Mouse (Mus musculus): ENCODE data around the gene Kmo. TPM values are rescaled to one million over a fixed set of nuclear protein-coding genes. Genes with fewer than 3 reads are reported as not detected.

Kmo gene
- under 1 TPM; 0.25 to 0.28 TPM for total RNA-seq (2021)
- long read RNA-seq, experiment 1: 0 reads
- long read RNA-seq, experiment 2, partial matches to known transcripts: 0 of 1 reads
- long read RNA-seq, experiment 2, other reads (novel, unspliced or antisense): 1 of 1 reads

DNA sequence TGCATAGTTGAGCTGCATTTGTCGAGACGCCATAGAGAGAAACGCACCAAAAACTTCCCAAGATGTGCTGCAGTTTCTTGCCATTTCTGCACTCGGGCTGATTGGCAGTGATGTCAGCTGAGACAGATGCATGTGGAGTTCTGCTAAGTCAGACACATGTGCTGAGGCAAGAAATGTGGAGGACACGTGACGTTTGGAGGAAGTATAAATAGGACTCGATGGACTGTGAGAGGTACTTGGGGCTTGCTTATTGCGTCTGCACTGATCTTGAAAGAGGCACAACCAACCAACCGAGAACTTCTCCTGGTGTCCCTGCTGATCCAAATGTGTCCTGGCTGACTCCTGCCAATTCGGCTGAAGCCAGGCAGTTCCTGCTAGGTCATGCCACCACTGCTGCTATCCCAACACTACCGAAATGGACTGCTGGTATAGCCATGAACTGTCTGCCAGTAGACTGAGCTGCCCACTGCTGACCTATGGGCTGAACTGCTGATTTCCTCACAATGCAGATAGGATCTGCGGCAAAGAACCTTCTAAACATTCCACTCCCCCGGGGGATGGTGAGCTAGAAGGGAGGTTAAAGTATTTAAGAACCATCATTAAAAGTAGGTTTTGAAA is at the start of gene Kmo:
Gene Kmo (plus strand): TSS at position 568 of the 618 bp plus-strand sequence.
- no peak for DNase-seq

DNA sequence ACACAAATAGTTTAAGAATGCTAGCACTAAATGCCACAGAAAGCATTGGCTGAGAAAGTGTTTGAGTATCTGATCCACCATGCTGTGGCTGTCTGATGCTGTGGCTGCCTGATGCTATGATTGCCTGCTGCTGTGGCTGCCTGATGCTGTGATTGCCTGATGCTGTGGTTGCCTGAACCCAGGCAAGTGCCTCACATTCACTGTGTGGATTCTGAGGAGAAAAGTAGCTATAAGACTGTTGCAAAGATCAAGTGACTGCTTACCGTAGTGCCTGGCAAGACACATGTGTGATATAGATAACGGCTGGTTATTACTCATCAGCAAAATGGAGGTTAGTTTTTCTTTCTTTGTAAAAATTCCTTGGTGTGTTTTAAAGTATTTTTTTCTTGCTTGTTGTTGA is 46.1 kb upstream of the Kmo start:
- DNase-seq: no peak

DNA sequence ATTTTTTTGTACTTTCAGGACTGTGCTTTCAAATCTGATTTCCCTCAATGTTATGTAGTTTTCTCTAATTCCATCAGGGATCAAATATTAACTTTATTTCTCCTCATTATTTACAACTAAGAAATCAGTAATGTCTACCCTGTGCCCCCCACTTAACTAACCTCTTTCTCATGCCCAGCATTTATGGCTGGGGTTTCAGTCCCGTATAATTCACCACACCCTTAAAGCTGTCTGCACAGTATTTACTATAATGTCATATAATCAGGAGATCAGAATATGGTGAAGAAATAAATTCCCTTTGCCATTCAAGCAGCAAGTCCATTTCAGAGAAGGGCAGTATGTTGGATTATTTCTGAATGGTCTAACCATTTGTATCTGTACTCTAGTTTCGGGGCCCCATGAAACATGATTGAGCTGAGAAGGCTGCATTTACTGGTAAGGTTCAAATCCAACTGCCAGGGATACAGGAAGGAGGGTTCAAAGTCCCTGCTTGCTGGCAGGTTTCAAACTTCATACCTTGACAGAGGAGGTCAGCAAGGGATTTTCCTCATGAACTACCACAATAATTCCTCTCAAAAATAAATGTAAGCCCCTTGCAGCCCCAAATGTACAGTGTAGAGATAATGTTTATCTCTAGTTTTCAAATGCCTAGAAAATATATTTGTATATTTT is 41.6 kb upstream of the Kmo start:
- DNase-seq: no peak

DNA sequence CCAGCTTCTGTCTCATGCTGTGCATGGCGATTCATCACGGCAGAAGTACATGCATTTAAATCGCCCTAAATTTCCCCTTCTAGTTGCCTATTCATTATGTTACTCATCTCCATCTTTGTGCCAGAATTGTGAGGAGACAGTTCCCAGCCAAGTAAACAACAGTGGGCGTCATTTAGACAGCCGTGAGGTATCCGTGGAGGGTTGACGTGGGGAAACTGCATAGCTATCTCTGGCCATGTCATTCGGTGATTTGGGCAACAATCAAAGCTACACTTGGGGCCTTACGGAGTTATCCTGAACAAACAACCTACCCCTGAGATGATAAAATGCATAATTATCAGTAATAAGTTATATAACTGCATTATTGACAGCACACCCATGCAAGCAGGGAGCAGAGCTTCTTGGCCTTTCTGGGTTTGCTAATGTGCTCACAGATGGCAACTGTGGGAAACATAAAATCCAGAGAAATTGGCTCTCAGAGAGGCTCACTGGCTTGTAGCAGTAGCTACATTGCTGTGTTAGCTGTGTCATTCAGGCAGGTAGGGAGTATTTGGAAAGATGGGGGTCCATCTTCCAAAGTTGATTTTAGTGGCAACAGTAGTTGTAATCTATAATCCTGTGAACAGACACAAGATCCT is 40.5 kb upstream of the Kmo start:
- no peak for DNase-seq

DNA sequence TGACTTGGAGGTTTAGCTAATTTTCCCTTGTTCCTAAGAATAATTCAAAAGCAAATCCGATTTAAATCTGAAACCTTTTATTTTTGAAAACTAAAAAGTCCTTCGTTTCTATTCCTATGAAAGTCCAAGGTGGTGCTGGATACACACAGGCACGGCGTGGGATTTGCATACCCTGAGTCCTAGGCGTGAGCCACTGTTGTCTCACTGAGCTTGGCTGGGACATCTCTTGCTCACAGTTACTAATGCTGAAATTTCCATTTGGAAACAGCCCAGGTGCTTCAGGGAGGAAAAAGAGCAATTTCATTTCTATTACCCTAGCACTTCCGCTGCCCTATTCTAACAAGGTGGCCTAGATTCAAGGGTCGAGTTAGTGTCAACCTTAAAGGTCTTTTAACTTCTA is 39.8 kb upstream of the Kmo start:
- DNase-seq: no peak

DNA sequence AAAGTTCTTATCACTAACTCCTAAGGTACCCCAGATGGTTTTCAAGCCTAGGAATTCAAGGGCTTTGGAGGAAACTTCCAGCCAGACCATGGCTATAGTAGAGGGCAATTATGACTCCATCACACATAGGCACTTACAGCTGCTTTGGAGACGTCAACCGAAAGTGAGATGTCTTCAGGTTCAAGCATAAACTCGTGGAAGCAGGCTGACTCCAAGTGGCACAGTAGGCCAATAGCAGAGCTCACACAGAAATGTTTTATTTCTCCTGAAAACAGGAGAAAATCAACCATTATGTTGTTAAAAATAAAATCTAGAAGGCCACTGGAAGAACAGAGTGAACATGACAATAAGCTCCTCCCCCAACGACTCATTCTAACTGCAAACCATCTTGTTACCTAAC is 37.4 kb upstream of the Kmo start:
- DNase-seq: no peak

DNA sequence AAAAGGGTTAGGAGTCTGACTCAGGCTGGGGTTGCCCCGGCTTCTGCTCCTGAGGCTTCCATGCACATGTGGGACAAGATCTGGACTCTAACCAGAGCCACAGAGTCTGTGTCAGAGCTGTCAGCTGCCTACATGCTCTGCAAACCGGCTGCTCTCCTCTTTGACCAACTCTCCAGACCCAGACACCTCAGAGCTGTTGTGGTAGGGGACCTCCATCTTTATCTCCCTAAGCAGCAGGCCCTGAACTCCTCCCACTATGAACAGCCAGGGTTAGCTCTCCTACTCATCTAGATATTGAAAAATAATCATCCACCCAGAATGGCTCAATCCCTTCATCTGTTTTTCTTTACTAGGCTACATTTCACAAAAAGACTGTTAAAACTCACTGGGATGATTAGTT is 34.9 kb upstream of the Kmo start:
- no peak for DNase-seq

DNA sequence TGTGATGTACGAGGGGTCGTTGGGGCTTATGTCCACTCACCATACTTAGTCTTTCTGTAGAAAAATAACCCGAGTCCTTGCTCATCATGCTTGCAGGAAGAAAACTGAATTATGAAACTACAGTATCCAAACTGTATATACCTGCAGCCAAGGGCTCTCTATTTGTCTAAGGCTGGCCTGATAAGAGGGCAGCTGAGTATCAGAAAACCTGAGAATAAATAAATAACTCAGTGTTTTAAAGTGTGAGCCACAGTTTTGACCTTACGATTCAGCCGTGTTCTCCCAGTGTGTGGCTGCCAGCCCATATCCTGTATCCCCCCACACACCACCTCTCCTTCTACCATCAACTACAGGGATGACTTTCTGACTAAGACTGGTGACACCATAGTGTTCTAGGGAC is 33.5 kb upstream of the Kmo start:
- no peak for DNase-seq

DNA sequence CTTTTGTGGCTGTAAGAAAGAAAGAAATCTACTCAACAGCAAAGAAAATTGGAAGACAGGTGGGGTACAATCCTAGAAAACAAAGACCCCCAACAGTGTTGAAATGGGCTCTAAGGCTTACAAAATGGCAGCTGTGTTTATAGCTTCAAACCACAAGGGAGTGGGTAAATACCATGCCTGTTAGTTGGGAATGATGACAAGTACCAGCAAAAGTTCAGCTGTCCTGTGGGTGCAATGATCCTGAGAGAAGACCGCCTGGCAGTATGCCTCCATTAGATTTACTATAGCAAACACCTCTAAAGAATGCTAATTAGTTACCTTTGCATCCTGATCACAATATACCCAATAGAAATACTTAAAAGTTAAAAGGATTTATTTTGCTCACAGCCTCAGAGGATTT is 27.3 kb upstream of the Kmo start:
- no peak for DNase-seq

DNA sequence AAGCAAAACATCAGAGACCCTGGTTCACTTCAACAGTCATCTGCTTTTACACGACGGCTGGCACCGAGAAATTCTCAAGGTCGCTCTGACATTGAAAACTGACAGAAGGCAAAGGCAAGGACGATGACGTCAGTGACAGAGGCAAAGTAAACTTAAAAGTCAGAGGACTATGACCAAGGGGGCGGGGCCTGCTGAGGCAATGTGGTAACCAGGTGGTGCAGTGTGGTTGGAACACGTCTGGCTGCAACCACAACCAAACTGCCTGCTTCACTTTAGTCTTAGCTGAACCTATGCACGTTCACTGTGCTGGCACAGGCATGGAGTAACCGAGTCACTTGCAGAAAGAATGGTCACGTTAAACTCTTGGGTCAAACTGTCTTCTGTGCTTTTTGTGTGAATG is 17.9 kb upstream of the Kmo start:
- no peak for DNase-seq

DNA sequence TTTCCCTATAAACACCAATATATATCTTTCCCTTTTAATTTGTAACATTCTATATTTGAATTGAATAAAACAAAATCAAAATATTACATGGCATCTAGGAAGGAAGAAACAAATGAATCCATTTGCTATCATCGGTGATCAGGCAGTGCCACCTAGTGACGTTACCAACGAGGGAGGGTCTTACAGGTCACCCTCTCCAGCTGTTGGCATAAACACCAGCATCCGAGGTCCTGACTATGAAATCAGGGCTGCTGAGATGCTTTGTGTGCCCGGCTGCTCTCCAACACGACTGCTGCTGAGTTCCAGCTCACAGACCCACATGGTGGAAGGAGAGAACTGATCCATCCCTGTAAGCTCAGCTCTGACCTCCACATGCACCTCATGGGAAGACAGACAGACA is 16.8 kb upstream of the Kmo start:
- no peak for DNase-seq

DNA sequence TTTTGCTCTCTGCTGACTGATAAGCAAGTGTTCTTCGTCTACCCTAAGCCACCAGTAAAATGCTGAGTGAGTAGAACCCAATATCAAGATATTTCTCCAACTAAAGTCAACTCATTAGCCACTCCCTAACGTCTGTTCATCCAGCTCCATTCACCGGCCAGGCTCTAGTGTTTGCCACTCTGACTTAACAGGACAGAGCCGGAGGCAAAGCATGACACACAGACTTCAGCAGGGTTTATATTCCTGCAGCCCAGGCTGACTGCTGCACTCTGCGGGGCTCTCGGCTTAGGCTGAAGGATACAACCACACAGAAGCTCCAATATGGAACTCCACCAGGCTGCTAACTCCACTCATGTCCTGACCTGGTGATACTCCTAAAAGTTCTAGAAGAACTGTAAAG is 12.9 kb upstream of the Kmo start:
- DNase-seq: no peak

DNA sequence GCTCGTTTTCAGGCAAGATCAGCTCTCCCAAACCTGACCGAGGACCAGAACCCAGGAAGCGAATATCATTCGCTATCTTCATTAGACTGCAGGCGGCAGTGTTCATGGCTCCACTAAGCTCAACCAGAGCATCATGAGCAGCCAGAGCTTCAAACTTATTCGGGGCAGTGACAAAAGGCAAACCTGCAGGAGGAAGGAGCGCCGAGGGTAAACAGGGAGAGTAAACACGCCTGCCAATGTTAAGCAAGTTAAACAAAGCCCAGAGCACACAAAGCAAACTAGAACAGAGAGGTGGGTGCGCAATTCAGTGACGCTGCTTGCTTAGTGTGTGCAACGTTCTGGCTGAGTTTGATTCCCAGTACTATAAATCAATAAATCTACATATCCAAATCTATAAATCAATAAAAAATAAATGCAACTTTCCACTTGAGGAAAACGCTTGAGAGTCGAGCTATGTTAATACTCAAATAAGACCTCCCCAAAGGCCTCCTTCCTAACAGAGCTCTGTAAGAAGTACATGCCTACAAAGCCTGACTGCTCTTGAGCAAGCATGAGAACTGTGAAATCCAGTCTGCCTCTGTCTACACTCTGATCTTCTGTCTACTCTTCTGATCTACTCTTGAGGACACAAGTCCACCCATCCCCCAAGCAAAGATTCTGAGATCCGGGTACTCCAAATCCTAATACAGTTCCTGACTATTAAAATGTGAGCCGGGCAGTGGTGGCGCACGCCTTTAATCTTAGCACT is 12.2 kb upstream of the Kmo start:
- no peak for DNase-seq

DNA sequence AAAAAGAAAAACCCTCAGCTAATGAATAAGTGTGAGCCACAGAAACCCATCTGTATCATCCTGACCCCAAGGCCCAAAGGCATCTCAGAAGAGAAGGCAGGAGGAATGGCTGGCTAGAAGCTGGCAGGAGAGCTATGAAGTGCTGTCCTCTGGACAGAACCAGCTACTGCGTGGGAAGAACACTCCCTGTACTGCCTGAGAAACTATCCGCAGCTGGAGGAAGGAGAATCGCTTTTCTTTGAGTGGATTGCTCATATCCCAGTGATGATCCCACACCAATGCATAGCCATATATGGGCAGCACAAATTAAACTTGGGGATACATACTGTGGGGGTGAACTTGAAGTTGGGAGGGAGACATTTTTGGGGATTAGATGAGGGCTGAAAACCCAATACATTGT is 11.5 kb upstream of the Kmo start:
- DNase-seq: no peak

DNA sequence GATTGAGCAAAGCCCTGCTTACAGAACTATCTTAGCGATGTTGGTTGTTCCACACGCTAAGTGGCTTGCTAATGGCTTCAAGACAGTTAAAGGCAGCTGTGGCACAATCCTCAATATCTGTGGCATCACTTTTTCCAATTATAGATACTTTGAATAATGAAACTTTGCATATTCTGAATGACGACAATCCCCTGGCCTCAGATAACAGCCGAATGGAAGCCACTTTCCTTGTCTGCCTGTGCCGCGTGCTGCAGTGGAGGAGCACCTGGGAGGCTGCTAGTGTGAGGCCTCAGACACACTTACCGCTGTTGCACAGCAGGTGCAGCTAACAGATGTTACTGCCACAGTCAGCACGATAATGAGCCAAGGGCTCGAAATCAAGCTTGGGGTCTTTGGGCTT is 5.2 kb upstream of the Kmo start:
- DNase-seq: no peak

DNA sequence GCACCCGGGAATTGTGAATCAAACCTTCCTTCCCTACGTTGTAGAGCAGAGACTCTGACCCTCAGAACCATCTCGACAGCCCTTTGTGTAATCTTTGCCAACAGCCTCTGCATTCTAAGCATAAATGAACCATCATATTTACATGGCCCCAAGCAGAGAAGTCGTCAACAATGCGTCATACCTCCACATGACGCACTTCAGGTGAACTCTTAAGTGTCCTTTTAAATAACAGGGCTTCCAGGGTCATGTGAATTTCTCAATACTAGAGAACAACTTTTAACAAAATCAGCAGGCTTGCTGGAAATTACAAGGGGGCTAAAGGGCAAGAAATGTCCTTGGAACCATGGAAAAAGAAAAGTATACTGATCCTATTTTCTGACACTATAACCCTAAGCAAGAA is 3.5 kb downstream of the Kmo start:
- no peak for DNase-seq

DNA sequence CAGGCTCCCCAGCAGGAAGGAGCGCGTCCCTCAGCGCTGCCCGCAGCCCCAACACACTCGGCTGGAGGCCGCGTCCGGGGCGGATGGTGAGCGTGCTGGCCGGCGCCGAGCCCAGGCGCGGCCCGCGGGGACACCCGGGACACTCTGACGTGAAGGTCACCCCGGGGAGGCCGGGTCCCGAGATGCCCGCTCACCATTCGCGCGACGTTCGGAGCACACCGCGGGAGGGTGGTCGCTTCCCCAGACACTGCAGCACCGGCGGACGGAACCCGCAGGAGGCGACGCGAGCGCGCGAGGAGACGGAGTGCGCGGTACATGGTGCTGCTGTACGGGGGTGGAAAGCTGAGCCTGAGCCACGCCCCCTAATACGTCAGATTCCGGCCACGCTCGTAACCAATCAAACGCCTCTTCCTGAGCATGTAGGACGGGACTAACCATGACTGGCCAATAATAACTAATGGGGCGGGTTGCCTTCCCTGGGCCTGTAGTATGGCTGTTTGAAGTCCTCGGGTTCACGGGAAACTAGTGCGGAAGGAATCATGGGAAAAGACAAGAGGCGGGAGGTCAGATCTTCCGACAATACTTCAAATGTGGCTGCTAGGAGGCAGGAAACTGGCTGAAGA is 5.2 kb downstream of the Kmo start, which contains the start of gene Fh1:
Gene Fh1 (minus strand): TSS at position 379 of the 623 bp plus-strand sequence.
- DNase-seq: peak; percentile 91

DNA sequence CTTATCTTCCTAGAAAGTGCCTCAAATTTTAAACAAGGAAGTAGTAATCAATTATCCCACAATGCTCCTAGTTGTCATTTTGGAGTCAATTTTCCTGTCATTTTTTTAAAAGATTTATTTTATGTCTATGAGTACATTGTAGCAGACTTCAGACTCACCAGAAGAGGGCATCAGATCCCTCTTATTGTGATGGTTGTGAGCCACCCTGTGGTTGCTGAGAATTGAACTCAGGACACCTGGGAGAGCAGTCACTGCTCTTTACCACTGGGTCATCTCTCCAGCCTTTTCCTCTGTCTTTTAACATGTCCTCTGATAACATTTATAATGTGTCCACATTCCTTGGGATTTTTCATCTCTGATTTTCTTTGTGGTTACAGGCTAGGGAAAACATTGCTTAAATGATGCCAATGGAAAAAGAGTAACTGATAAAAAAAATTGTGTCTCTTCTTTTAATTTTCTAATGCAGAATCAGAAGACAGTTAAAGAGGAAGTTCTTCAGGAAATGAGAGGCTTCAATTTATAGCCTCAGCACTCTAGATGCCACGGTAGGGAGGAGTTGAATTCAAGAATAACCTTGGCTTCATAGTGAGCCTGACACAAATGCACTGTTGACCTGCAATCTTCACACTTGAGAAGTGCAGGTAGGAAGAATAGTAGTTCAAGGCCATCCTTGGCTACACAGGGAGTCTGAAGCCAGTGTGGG is 6.0 kb downstream of the Kmo start:
- DNase-seq: no peak

DNA sequence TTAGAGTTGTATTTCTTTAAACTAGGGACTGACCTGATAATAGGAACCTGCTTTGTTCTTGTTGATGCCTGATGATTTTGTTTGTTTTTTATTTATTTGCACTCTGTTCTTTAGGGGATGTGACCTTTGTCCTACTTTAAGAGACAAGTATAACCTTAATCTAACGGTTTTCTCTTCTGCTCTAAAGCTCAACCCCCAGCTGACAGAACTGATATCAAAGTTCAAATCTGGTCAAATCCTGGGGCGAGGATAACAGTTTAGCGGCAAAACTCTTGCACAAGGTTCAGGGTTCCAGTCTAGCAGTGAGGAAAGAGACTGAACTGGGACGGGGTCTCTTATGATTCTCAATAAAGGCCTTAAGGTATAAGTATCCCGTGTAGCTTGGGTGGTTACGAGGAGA is 9.1 kb downstream of the Kmo start:
- no peak for DNase-seq

DNA sequence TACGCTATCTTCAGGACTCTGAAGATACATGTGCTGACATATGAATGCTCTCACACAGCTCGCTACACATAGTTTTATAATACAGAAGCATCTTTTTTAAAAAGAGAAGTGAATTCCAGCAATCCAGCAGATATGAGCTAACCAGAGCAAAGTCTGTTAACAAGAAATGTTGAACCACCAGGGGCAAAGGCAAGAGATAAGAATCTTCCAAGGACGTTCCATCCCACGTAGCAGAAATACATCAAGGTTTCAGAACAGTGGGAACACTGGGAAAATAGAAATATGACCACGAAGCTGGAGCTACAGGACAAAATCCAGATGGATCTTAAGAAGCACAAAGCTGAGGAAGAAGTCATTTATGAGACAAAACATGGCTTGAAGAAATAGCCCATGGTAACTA is 10.2 kb downstream of the Kmo start:
- DNase-seq: no peak

DNA sequence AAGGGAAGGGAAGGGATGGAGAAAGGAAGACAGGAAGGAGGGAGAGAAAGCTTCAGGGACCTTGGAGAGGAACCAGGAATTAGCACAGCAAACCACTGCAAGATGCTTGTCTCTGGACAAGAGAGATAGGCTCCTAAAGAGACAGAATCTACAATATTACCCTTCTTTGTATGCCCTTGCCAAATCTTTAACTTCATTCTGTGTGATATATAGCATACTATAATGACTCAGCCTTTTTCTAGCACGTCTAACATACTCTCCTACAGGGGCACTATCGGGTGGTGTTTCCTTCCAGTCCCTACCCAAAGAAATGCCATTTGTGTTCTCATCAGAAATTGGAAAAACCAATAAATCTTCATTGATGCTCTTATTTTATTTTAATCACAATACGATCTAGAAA is 10.9 kb downstream of the Kmo start:
- DNase-seq: no peak

DNA sequence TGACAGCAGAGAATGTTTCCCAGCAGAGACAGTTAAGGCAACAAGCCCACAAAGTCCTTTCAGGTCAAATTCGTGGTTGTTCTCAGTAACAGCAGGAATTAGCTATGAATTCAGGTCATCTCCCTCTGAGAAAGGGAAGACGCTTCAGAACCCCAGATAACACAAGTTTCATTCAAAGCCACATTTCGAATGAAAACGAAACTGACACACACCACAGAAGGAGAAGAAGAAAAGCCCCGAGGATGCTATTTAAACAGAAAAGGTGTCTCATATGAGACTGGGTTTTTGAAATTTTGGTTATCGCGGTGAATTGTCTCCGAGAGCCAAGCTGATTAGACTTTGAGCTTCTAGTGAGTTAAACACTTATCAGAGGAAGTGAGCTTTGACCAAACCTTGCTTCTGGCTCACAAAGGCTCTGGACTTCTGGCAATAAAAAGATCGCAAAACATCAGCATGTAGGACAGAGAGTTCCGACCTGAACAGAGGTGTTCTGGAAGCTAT is 11.6 kb downstream of the Kmo start:
- DNase-seq: no peak
